Mouse (Mus musculus) neural tube, embryonic 10.5 days (tissue): ENCODE data around the gene Qrich1.

Experiments
- DNase-seq: peaks from one replicate; pipeline ENCODE4 v3.0.0-alpha.2; 2017; ENCODE audit warnings: low spot score; ENCODE audit errors: extremely low spot score

Qrich1 gene

GRCm38 (mm10) chr9:108516380-108517251, at the start of gene Qrich1:
TSS of gene Qrich1 (plus strand) at chr9:108516806.
- DNase-seq: peak; percentile 94

- no peak for DNase-seq
Observed at GRCm38 (mm10) chr9:108469430-108469829, 47.2 kb upstream of the Qrich1 start.

- no peak for DNase-seq
Observed at GRCm38 (mm10) chr9:108469845-108470244, 46.8 kb upstream of the Qrich1 start.

- DNase-seq: no peak
Observed at GRCm38 (mm10) chr9:108474528-108474927, 42.1 kb upstream of the Qrich1 start.

- peak; percentile 88 for DNase-seq
Observed at GRCm38 (mm10) chr9:108478638-108479156, 37.9 kb upstream of the Qrich1 start.

- peak; percentile 63 for DNase-seq
Observed at GRCm38 (mm10) chr9:108479241-108479640, 37.4 kb upstream of the Qrich1 start.

GRCm38 (mm10) chr9:108479721-108480351, 36.8 kb upstream of the Qrich1 start, which contains the start of gene Lamb2:
TSS of gene Lamb2 (plus strand) at chr9:108479736.
- peak; percentile 55 for DNase-seq

GRCm38 (mm10) chr9:108480813-108481519, 35.6 kb upstream of the Qrich1 start:
- no peak for DNase-seq

- no peak for DNase-seq
Observed at GRCm38 (mm10) chr9:108481520-108482210, 34.9 kb upstream of the Qrich1 start.

GRCm38 (mm10) chr9:108483051-108483790, 33.4 kb upstream of the Qrich1 start:
- no peak for DNase-seq

- DNase-seq: no peak
Observed at GRCm38 (mm10) chr9:108484021-108484420, 32.6 kb upstream of the Qrich1 start.

GRCm38 (mm10) chr9:108485301-108485875, 31.2 kb upstream of the Qrich1 start:
- no peak for DNase-seq

GRCm38 (mm10) chr9:108486973-108487530, 29.6 kb upstream of the Qrich1 start:
- DNase-seq: no peak

GRCm38 (mm10) chr9:108488403-108488802, 28.2 kb upstream of the Qrich1 start:
- DNase-seq: no peak

GRCm38 (mm10) chr9:108489215-108489614, 27.4 kb upstream of the Qrich1 start:
- no peak for DNase-seq

- no peak for DNase-seq
Observed at GRCm38 (mm10) chr9:108489702-108490558, 26.7 kb upstream of the Qrich1 start.

GRCm38 (mm10) chr9:108490559-108491285, 25.9 kb upstream of the Qrich1 start, which contains the start of gene Usp19:
TSS of gene Usp19 (plus strand) at chr9:108490602.
- peak; percentile 95 for DNase-seq

GRCm38 (mm10) chr9:108491286-108491580, 25.4 kb upstream of the Qrich1 start:
- DNase-seq: no peak
